Mouse (Mus musculus): Measurements from ENCODE around the gene Cldn12.

Cldn12 gene

DNA sequence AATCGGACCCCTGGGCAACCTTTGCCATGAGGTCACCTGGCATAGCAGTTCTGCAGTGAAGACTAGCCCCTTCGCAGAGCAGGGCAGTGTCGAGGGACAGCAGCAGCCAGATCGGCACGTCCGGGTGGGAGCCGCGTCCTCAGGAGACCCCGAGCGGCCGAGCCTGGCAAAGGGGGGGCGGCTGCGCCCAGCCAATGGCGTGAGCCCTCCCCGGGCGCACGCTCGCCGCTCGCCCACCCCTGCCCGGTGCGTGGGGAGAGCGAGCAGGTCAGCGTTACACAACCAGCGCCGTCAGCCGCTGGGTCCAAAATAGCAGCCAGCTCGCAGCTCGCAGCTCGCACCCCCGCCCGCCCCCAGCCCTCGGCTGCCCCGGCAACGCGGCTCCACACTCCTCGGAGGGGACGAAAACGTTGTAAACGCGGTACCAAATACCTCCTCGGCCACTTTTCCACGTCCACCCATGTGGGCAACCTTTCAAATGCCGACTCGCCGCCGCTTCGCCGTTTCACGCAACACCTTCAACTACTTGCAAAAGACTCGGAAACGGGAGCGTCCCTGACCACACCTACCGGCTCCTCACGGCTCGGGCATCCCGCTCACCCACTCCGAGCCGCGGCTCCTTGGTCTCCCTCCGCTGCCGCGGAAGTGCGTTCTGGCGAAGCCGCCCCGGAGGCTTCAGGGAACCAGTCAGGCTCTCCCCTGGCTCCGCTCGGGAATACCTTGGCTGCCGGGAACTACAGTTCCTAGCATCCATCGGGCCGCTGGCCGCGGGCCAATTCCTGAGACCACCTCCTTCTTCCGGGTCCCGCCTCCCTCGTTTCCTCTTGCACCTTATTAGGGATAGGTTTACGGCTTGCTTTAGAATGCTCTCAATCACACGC, at the start of gene Cldn12:
Gene Cldn12 (minus strand): TSS at position 763 of the 881 bp plus-strand sequence.
- DNase-seq (ENCODE audit: low spot score): peak; percentile 99

DNA sequence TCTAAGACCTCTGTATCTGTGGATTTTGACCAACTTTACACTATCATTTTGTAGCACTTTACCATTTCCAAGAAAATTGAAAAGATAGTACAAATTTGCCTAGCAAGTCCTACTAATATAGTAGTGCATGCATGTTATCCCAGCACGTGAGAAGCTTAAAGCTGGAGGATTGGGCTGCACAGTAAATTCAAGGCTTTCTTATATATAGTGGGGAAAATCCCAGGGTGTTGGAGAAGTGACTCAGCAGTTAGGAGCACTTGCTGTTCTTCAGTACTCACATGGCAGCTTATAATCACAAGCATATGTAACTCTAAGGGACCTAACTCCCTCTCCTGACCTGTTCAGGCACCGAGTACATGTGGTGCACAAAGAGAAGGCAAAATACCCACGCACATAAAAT, 47.7 kb upstream of the Cldn12 start:
- no peak for DNase-seq (ENCODE audit: low spot score)

DNA sequence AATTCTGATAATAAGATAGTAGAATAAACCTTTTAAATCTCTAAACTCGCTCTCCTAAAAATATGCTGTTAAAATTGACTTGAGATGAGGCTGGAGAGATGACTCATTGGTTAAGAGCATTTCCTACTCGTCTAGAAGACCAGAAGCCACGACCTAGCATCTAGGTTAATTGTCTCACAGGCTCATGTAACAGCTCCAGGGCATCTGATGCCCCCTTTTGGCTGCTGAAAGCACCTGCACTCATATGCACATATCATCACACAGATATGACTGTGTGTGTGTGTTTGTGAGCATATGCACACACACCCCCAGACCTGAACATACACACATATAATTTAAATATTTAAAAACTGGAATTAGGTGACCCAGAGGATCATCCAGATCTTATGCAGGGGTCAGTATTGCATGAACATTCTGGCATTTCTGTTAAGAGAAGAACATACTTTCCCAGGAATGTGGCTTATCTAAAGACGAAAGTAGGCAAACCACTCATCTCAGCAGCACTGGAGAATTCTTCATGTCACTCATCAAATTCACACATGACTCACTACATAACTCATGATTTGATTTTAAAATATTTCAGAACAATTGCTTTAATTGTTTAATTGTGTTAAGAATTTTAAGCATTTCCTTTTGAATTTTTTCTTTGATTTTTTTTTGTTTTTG, 46.4 kb upstream of the Cldn12 start:
- DNase-seq (ENCODE audit: low spot score): peak; percentile 27

DNA sequence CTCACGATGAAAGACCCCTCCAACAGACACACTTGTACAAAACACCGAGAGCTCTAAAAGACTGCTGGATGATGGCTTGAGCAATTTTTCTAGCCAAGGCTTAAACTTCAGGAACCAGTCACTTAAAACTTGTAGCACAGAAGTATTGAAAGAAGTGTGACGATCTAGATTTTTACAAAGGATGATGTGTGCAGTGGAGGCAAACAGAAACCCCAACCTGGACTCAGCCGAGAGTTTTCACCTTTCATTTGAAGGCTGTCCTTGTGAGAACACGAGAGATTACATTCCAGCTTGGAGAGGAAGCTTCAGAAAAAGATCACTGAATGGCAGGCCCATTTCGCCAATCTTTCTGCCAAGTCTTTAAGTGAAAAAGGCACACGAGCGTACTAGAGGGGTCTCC, 45.0 kb upstream of the Cldn12 start:
- no peak for DNase-seq (ENCODE audit: low spot score)

DNA sequence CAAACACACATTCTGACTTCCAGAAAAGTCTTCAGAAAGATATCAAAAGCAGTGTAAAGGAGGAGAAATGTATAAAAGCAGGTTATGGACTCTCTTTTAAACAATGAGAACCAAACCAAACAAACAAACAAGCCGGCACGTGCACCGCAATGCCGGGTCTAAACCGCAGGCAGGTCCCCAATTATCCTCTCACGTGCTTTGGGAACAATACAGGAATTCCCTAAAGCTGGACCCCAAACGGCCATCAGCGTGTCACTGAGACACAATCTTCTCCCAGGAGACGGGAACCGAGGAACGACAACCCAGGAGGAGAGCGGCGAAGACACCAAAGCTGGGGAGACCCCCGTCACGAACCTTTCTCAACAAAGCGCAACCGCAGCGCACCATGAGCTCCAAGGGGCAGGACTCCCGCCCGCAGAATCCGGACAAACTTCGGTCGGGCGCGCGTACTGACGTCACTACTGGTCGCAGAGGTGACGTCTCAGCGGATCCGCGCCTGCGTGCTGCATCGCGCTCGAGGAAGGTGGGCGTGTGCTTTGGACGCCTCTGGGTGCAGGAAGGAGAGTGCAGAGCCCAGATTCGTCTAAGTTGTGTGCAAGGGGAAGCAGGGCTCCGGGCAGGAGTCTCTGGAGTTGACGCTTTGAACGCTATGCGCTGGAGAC, 44.5 kb upstream of the Cldn12 start, which contains the start of gene Gtpbp10:
Gene Gtpbp10 (minus strand): TSS at position 460 of the 662 bp plus-strand sequence.
- peak; percentile 96 for DNase-seq (ENCODE audit: low spot score)

DNA sequence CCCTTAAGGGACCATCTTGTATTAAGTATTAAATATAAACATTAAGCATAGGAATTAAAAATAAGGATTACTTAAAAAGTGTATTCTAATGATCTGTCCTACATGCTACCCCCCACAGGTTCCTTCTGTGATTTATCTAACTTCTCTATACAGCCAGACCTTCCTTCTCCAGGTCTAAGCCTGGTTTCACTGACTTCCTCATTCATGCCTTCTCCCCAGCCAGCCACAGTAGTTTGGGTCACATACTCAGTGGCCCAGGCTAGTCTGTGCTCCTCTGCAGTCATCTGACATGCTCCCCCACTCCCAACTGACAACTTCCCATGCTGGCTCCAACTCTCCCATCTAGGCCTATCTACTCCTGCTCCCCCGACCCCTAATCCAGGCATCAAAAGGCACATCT, 36.4 kb upstream of the Cldn12 start:
- DNase-seq (ENCODE audit: low spot score): no peak

DNA sequence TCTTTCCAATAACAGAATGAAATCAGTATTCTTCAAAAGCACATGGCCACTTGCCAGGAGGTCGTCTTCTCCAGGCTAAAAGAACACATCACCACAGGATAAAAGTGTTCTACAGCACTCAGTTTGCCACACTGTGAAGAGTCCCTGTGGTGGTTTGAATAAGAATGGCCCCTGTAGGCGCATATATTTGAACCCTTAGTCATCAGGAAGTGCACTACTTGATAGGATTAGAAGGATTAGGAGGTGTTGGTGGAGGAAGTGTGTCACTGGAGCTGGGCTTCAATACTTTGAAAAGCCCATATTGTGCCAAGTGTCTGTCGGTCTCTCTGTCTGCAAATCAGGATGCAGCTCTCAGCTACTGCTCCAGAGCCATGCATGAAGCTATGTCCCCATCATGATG, 25.6 kb upstream of the Cldn12 start:
- peak; percentile 14 for DNase-seq (ENCODE audit: low spot score)

DNA sequence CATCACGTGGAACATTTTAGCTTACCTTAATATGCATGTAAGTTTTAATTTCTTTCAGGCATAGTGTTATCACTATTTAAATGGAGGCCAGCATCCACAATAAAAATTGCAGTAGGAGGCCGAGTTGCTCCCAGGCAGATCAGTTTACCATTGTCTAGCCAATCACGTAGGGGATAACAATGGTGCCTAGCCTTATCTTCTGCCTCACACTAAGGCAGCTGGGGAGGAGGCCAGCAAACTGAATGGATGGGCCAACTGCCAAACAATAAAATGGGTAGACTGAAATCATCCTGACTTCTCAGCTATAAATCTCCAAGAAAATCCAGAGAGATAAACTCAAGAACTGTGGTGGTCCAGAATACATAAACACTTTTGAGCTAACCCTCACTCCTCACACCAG, 25.0 kb upstream of the Cldn12 start:
- no peak for DNase-seq (ENCODE audit: low spot score)

DNA sequence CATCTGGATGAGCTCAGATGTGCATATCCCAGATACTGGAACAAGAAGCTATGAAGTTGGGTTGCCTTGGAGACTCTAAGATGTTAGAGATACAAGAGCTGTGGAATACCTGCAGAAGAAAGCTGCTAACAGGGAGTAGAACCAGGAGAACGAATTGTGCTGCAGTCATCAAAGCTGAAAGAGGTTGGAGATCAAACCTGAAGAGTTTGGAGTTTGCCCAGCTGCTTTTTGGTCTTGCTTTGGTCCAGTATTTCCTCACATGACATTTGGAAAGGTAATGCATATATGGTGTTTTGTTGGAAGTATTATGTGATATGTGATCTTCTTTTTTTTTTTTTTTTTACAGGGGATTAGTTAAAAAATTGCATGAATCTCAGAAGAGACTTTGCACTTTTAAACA, 21.4 kb upstream of the Cldn12 start:
- no peak for DNase-seq (ENCODE audit: low spot score)

DNA sequence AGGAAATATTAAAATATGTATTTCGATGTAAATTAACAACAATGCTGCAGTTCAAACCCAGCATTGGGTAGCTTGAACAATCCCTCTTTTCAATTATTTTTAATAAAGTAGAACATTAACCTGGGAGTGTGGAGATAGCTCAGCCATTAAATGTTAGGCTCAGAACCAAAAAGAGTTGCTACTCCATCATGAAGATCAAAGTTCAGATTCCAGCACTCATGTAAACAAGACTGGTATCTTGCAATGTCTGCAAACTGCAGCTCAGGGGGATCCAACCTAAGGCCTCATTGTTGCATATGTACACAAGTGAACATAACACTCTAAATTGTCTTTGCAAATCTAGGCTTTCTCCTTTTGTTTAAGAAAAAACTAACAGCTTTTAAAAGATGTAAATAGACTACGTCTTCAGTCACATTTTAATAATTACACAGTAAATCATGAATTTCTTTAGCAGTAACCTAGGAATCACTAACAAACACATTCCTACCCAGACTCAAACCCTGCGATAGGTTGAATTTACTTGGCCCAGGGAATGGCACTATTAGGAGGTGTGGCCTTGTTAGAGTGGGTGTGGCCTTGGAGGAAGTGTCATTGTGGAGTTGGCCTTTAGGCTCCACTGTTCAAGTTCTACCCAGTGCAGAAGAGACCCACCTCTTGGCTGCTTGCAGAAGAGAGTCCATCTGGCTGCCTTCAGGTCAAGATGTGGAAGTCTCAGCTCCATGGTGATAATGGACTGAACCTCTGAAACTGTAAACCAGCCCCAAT, 19.1 kb upstream of the Cldn12 start:
- DNase-seq (ENCODE audit: low spot score): no peak

DNA sequence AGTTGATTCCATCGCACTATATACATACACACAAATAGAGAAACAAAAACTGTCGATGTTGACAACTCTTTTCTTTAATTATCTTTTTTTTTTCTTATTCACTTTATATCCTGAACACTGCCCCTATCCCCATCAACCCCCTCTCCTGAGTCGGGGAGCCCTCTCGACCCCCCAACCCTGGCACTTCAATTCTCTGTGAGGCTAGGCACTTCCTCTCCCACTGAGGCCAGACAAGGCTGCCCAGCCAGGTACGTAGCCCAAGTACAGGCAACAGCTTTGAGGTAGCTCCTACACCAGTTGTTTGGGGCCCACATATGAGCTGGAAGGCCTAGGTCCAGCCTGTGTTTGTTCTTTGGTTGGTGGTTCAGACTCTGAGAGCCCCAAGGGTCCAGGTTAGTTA, 653 bp upstream of the Cldn12 start:
- no peak for DNase-seq (ENCODE audit: low spot score)

DNA sequence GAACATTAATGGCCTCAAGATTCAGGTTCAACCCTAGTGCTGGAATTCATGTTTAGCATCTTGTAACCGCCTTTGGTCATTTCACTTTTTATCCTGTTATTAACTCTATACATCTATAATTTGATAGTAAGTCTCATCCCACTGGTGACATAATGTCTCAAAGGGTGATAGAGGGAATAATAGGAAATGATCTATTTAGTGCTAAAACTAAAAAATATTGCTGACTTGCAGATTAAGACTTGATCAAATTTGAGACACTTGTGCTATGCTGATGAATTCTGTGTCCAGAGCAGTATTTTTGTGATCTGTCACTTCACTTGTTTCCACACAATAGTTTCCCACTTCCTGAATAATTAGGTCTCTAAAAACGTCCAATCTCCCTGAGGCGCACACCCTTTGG, 3.4 kb downstream of the Cldn12 start:
- DNase-seq (ENCODE audit: low spot score): no peak

DNA sequence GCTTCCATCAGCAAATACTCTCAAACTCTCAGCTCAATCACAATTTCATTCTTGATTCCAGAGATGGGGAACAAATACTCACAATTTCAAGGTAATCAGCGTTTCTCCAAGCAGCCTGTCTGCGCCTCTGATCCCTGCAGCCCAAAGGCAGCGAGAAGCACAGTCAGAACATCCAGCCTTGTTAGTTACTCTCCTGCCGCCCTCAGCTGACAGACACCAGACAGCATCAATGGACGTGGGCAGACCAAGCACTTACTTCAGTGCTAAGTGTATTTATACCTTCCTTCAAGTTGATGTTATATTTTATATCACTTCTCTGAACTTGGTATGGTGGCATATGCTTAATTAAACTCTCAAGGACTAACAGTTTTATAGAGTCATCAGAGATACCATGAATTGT, 3.8 kb downstream of the Cldn12 start:
- DNase-seq (ENCODE audit: low spot score): no peak

DNA sequence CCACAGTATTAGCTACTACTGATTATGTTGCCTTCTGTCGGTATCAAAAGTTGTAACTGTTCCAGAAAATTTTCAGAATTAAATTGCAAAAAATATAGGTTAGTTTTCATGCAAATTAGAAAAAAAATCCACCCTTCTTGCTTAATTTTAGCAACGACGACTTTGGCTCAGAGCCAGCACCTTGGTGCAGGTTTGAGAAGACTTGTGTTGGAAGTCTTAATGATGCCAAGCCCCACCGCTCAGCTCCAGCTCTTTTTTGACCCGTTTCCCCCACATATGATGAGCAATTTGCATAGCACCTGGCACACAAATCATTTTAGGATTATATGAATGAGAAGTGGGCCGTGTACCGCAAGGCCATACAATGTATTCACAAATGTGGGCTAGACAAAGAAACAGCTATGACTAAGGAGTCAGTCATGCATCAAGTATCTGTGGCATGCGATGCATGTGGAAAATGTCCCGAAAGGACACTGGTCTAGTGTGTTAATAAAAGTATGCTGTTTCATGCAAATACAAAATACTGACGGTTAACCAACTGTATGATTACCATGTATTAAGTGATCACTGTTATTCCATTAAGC, 4.4 kb downstream of the Cldn12 start:
- DNase-seq (ENCODE audit: low spot score): no peak

DNA sequence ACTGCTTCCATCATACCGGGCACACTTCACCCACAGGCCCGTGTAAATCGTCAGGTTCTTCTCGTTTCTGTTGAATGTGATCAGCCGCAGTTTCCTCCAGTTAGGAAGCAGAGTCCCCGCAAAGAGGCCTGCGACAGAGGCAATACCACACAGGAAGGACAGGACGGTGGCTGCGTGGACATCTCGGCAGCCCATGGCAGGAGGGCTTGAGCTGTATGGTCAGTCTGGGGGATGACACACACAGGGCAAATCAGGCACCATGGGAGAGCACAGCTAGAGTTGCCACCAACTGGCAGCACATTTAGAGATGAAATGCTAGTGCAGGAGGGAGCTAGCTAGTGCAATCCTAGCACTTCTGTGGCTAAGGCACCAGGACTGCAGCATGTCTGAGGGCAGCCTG, 6.5 kb downstream of the Cldn12 start:
- no peak for DNase-seq (ENCODE audit: low spot score)

DNA sequence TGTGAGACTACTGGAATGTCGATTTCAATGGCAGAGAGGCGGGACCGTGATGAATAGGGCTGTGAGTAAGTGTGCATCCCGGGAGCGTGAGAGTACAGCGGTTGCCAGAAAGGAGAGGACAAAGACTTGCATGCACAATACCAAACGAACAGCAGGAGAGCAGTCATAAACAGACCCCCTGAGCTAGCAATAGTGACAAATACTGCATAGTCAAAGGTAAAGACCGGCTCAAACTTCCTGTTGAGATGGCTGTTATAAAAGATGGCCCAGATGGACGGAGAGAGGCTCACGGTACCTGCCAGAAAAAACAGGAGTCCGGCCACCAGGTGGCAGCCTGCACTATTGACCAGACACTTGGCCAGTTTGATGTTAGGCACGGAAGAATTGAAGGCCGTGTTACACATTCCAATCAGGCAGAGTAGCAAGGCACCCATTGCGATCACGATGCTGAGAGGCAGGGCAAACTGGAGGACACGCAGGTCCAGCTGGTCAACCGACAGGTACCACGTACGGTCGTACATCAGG, 7.0 kb downstream of the Cldn12 start:
- peak; percentile 60 for DNase-seq (ENCODE audit: low spot score)

DNA sequence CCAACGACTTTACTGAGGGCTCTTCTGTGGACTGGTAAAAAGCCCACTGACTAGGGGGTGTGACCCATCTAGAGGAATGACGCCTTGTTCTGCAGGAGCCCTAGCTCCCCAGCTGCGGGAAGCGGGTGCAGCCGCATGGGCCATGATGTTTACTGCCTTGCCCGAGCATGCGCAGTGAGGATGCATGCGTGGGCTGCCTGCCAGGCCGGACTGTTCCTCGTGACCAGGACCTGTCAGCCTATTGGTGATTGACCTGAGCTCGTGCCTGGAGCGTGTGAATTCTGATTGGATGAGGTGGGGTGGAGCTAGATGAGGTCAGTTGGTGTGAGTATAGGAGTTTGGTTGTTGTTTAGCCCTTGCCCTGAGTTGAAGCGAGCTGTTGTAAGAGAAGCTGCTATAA, 10.3 kb downstream of the Cldn12 start:
- no peak for DNase-seq (ENCODE audit: low spot score)

DNA sequence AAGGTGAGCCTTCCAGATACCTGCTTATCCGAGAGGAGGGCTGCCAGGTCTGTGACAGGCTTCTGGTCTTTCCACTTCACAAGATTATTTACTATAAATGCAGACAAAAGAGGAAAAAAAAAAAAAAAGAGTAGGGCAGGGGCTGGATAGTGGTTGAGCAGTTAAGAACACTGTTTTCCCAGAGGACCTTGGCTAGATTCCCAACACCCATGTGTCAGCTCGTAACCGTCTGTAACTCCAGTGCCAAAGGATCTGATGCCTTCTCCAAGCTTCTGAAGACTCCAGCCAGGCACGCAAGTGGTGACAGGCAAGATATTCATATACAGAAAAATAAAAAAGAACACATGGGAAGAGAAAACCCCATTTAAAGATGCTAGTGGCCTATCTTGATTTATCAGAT, 11.4 kb downstream of the Cldn12 start:
- no peak for DNase-seq (ENCODE audit: low spot score)

DNA sequence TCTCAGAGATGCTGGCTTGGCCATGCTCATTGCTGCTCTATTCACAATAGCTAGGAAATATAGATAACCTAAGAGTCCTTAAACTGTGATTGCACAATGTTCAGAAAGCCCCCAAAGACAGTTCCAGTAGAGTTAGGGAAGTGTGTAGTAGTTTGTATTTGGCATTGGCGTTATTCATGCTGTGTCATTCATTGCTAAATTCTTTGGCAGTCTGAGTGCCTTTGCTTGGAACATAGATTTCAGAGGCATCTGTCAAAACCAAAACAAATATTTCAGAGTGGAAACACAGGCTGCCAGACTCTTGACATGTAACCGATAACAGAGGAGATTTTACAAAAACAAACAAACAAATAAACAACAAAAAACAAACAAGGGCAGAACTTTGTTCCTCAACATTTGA, 13.2 kb downstream of the Cldn12 start:
- no peak for DNase-seq (ENCODE audit: low spot score)

DNA sequence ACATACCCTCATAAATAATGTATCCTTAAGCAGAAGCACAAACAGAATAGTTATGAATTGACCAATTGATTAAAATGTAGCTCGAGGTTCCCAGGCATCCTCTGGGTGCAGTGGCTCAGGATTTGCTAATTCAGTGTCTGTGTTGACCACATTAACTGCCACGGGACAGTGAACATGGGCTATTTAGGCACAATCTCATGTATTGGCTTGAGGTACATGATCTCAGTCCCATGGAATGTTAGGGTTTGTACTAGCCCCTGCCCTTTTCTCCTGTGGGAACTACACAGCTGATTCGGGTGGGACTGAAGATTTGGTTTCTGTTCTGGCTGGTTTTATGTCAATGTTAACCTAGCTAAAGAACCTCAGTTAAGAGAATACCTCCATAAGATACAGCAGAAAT, 18.4 kb downstream of the Cldn12 start:
- no peak for DNase-seq (ENCODE audit: low spot score)

DNA sequence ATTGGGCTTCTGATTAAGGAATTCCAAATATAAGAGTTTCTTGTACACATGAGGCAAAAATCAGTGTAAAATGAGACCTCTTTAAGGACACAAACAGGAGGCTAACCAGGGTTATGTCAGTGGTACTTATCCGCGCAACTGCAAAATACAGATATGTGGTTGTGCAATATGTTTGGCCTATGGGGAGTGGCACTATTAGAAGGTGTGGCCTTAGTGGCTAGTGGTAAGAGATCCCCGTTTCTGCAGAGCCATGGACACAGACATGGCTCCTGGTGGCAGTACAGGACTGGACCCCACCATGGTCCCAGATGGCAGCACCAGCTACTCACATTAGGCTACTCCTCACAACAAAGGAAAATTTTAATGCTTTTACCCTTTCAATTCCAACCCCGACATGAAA, 19.7 kb downstream of the Cldn12 start:
- no peak for DNase-seq (ENCODE audit: low spot score)
